Comparison of ENCODE assay signal across 8 mouse cellular contexts in genomic region chr11:120784064-120784791, GRCm38 (mm10). TPM values are rescaled to one million over a fixed set of nuclear protein-coding genes. Genes with fewer than 3 reads are reported as not detected.
DNase-seq lines count a peak whose midpoint lies in the region; ATAC-seq and TF ChIP-seq lines count a peak whose summit lies in the region.

TSS of gene Rfng (minus strand) at chr11:120784207.
TSS of gene Gps1 (plus strand) at chr11:120784272.

- no peaks in the 10 kb centered on the region for H3K9me3 ChIP-seq in hindbrain, embryonic 15.5 days

- intact Hi-C loops in left cerebral cortex, adult 2 months (cut with DNase I) = no loop called here

- no peaks in the 10 kb centered on the region for H3K27me3 ChIP-seq in hindbrain, embryonic 15.5 days

- ATAC-seq in hindbrain, embryonic 15.5 days (ENCODE audit: low FRiP score, low read depth) = peak; percentile 88
- peak; percentile 93 for ATAC-seq in megakaryocyte, adult 5-6 weeks (ENCODE audit: poor library complexity, severe bottlenecking)

- peaks cover 39% of the 10 kb centered on the region for H3K36me3 ChIP-seq in hindbrain, embryonic 15.5 days

- peak within 1 kb of the TSS; percentile 89 for H3K27ac ChIP-seq in hindbrain, embryonic 15.5 days (replicated peaks)
- peak within 1 kb of the TSS; percentile 89 for H3K27ac ChIP-seq in left cerebral cortex, adult 2 months

- H3K9ac ChIP-seq in hindbrain, embryonic 15.5 days = peak within 1 kb of the TSS; percentile 99

- DNase-seq in R1 (ENCODE audit: low read depth, low spot score) = peak; percentile 84
- peak; percentile 87 to 88 for DNase-seq in cerebellum, postnatal 14 days
- DNase-seq in gastrocnemius, adult 18-20 months (ENCODE audit: low spot score) = peak; percentile 84
- DNase-seq in left cerebral cortex, adult 2 months (ENCODE audit: extremely low spot score in 1 of 2, low spot score in 2 of 2) = peak; percentile 83 to 87
- peak; percentile 87 to 89 for DNase-seq in right cerebral cortex, postnatal 10 days (ENCODE audit: low spot score in 2 of 2)
- DNase-seq in urinary bladder, postnatal 14 days (ENCODE audit: low spot score) = peak; percentile 85

- peaks cover 31% of the 10 kb centered on the region for H3K4me1 ChIP-seq in hindbrain, embryonic 15.5 days (replicated peaks)

- no peak for TF ChIP-seq CTCF in left cerebral cortex, adult 2 months (IDR thresholded peaks at IDR 0.05)

- peak within 1 kb of the TSS; percentile 87 for H3K4me2 ChIP-seq in hindbrain, embryonic 15.5 days

- peak within 1 kb of the TSS; percentile 98 for H3K4me3 ChIP-seq in hindbrain, embryonic 15.5 days
- peak within 1 kb of the TSS; percentile 75 for H3K4me3 ChIP-seq in left cerebral cortex, adult 2 months

- WGBS in hindbrain, embryonic 15.5 days = 0% methylated on average over 103 of the region's 107 CpGs

RNA-seq across cellular contexts. Expression of gene Rfng, which starts in this region (rescaled TPM):
- 10 to 100 TPM; 12.6 to 13.0 TPM for total RNA-seq in gastrocnemius, adult 18-20 months (2021)
- 119 and 141 TPM in 2 replicates for polyA plus RNA-seq in hindbrain, embryonic 15.5 days (2015; fragmentation: Nextera tagmentation; extraction: Ambion mirVana)
- total RNA-seq in left cerebral cortex, adult 2 months (2021) = 10 to 100 TPM; 60.7 to 63.2 TPM
- total RNA-seq in megakaryocyte, adult 5-6 weeks (2015) = 10.4 and 14.5 TPM in 2 replicates
- 3.3 and 5.7 TPM in 2 replicates for total RNA-seq in megakaryocyte, adult 5-6 weeks (2017)

RNA-seq across cellular contexts. Expression of gene Gps1, which starts in this region (rescaled TPM):
- total RNA-seq in gastrocnemius, adult 18-20 months (2021) = 10 to 100 TPM; 62.5 to 63.3 TPM
- polyA plus RNA-seq in hindbrain, embryonic 15.5 days (2015; fragmentation: Nextera tagmentation; extraction: Ambion mirVana) = 275 and 300 TPM in 2 replicates
- 100 to 1,000 TPM; 139 to 145 TPM for total RNA-seq in left cerebral cortex, adult 2 months (2021)
- total RNA-seq in megakaryocyte, adult 5-6 weeks (2015) = 51.4 and 70.1 TPM in 2 replicates
- total RNA-seq in megakaryocyte, adult 5-6 weeks (2017) = 52.1 and 56.3 TPM in 2 replicates

Comparison
In these comparisons a context has a peak if more than half of its experiments do, and no peak if none do; other contexts are left out.
1. Peak in every context shown above with its lines: DNase-seq, ATAC-seq, H3K4me3 ChIP-seq and H3K27ac ChIP-seq.